Mouse (Mus musculus): ENCODE data around the gene Atcay.
A peak's percentile ranks its signal among the peaks of the same experiment; 100 is the strongest.

Gene Atcay

DNA sequence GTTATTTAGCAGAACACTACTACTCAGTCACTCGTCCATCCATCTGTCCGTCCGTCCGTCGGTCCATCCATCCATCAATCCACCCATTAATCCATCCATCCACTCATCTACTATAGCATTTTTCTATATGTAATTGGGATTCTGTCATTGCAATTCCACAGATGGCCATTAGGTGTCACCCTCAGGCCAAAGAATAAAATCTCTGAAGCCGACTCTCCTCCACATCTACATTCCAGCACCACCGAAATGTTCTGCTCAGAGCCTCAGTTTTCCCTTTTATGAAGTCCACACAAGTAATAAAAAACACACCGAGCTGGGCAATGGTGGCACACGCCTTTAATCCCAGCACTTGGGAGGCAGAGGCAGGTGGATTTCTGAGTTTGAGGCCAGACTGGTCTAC lies 32.4 kb downstream of the Atcay start:
- DNase-seq = peak; percentile 30

DNA sequence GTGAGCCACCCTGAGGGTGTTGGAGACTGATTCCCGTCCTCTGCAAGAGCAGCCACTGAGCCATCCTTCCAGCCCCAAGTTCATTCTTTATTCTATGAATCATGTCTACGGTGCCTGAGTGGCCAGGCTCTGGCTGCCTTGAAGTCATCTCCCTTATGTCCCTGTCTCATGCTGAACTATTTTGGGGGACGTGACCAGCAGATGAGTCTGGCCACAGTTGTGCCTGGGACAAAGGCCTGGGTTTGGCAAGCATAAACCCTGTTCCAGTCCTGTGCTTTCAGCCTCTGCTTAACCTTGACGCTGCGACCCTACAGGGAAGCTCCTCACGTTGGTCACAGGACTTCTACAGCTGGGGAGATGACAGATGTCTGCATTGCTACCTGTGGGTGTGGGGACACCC lies 33.3 kb downstream of the Atcay start:
- DNase-seq = no peak

DNA sequence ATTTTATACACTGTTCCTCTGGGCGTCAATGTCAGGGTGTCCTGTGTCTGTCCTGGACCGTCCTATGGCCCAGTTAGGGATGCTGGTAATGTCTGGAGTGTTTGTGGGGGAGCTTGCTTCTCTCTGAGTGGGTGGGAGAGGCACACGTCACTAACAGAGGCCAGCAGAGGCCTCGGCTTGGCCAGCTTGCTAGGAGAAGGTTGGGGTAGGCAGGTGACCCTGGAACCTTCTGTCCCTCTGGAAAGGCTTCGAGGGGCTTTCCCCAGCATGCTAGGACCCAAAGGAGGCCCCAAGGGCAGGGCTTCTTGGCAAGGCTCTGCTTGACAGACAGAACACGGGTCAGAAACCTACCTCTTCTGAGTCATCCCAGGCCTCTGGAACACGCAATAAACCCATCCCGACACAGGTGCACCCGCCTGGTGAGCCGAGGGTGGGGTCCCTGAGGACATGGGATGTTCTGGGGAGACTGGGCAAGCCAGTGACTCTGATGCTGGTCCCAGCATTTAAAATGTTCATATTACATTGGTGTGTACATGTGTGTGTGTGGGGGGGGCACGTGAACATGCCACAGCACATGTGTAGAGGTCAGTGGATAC lies 34.1 kb downstream of the Atcay start:
- DNase-seq = no peak

DNA sequence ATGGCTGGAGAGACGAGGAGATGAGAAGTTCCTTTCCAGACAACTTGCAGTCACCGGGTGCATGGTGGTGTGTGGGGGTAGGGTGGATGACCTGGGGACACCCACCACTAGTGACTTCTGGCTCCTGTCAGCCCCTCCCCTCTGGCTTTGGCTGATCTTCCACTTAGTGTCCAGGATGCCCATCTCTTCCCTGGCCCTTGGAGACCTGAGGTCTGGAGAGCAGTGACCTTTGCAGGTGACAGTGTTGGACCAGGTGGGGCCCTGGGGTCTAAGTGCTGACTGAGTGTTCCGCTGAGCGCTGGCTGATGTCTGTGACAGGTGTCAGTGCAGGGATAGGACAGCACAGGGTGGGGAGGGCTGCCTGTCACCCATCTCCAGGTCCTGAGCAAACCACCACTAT lies 35.3 kb downstream of the Atcay start:
- no peak for DNase-seq

DNA sequence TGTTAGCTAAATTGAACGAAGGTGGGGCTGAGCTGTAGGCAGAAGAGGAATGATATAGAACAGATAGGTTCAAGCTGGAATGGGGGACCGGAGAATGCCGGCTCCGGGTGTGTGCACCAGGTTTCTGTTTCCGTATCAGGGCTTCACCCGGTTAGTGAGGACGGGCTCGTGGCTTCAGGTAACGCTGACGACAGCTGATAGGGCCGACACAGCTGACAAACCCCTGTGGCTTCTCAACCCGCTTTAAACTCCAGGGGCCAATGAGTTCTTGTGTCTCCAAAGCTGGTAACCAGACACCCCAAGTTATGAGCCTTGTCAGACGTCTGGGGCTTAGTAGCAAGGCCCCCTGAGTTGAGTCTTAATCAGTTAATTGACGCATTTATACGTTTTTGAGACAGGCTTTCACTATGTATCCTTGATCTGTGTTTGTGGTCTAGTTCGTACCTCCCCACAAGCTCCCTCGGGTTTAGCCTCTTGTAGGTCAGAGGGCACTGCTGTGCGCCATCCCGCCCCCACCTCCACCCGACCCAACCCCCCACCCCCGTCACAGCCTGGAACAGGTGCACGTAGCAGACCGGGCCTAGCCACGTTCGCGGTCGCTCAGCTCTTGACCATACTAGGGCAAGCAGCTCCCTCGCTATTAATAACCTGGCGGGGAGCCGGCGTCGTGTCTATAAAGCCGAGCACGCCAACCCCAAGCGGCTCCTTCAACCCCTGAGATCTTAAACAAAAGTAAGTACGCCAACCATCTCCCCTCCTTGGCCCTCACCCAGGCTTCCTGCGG lies 36.5 kb downstream of the Atcay start:
- DNase-seq = no peak

DNA sequence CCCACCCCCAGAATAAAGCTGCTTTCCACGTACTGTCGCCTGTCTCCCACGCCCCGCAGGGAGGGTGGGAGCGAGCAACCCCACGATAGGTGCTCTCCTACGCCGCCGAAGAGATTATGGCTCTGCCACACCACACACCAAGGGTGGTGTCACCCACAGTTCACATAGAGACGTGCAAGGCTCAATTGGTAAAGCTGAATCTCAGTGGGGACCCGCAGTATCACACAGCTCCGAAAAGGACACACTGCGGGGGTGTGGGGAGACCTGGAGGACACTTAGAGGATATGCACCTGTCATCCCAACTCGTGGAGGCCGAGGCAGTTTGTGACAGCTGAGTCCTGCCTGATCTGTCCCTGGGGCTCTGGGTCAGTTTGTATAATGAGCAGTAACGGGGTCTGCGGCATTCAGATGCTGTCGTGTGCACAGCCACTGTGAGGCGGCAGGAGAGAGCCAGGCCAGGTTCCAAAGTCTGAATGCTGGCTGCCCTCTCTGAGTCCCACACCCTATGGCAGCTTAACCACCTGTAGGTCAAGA lies 37.6 kb downstream of the Atcay start:
- DNase-seq = peak; percentile 55

DNA sequence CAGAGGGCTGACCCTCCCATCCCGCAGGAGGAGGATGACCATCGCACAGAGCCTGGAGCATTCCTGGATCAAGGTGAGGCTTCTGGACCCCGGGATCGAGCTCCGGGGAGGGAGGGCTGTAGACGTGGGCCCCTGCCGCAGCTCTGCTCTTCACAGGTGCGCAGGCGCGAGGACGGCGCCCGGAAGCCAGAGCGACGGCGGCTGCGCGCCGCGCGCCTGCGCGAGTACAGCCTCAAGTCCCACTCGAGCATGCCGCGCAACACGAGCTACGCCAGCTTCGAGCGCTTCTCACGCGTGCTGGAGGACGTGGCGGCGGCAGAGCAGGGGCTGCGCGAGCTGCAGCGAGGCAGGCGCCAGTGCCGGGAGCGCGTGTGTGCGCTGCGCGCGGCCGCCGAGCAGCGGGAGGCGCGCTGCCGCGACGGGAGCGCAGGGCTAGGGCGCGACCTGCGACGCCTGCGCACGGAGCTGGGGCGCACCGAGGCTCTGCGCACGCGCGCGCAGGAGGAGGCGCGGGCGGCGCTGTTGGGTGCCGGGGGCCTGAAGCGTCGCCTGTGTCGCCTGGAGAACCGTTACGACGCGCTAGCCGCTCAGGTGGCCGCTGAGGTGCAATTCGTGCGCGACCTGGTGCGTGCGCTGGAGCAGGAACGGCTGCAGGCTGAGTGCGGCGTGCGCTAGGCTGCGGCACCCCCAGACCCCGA lies 38.2 kb downstream of the Atcay start:
- DNase-seq = peak; percentile 83

DNA sequence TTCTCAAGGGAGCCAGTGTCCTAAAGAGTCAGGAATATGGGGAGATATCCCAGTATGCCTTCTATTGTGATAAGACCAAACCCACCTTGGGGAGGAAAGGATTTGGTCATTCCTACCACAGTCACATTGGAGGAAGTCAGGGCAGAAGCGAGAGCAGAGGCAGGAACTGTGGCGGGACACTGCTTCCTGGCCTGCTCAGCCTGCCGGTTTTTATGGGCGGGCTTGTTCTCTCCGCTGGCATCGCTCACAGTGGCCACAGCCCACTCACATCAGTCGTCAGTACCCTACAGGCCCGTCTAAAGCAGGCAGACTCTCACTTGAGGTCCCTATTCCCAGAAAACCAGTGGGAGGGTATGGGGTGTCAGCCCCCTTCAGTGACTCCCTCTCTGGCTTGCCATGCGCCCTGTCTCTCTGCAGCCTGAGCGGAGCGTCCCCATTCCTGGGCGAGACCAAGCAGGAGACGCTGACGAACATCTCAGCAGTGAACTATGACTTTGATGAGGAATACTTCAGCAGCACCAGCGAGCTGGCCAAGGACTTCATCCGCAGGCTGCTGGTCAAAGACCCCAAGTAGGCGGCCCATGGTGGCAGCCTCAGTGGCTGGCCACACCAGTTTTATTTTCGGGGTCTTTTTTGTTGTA lies 39.2 kb downstream of the Atcay start:
- DNase-seq = peak; percentile 26

DNA sequence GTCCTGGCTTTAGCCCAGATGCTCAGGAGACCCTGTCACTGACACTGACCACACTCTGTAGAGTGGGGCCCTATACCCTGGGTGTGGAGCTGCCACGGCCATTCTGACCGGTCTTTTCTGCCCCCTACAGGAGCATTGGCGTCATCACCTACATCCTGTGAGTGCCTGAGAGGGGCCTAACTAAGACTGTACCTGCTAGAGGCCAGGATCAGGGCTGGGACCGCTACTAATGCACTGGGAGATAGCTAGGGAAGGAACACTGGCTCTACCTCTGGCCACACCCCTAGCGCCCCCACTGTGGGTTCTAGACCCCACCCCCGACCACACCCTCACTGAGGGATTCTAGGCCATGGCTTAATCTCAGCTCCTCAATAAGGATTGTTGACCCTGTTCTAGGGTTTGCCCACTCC lies 39.7 kb downstream of the Atcay start:
- DNase-seq = peak; percentile 24

DNA sequence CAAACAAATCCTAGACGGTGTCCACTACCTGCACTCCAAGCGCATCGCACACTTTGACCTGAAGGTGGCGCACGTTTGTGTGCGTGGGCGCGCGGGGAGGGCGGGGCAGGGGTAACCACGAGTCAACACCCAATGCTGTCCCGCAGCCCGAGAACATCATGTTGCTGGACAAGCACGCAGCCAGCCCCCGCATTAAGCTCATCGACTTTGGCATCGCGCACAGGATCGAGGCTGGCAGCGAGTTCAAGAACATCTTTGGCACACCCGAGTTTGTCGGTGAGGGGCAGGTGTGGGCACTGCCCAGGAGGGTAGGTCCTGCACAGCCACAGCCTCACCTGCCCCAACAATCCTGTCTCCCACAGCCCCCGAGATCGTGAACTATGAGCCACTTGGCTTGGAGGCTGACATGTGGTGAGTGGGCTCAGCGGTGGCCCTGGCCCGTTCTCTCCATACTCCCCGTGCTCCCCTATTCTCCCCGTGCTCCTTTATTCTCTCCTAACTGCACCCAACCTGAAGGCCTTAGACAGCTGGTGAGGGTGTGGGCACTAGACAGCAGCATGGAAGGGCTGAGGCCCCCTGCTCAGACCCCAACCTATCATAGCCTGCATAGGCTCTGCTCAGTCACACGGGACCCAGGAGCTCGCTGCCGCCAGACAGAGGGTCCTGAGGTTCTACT lies 40.3 kb downstream of the Atcay start:
- DNase-seq = peak; percentile 29

DNA sequence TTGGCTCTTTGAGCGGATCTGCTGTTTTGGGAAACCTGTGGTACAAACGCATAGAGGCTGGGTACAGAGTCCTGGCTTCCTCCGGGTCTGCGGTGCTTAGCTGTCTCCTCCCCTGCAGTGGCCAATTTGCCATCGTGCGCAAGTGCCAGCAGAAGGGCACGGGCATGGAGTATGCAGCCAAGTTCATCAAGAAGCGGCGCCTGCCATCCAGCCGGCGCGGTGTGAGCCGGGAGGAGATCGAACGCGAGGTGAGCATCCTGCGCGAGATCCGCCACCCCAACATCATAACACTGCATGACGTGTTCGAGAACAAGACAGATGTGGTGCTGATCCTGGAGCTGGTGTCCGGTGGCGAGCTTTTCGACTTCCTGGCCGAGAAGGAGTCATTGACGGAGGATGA lies 40.8 kb downstream of the Atcay start:
- DNase-seq = no peak

DNA sequence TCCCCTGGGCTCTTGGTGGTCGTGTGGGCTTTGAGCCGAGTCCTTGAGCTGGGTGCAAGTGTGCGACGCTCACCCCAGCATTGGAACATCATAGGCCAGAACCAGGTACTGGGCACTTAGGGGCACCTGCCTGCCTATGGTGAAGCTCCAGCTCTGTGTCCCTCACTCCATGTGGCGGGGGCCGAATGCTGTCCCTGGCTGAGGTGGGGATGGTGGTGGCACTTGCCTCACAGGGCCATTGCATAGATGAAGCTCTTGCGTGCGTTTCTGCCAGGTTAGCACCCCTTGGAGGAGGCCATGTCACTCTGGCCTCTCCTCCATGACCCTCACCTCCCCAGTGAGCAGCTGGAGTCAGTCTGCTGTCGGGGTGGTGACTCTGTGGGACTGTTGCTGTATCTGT lies 43.5 kb downstream of the Atcay start:
- no peak for DNase-seq

DNA sequence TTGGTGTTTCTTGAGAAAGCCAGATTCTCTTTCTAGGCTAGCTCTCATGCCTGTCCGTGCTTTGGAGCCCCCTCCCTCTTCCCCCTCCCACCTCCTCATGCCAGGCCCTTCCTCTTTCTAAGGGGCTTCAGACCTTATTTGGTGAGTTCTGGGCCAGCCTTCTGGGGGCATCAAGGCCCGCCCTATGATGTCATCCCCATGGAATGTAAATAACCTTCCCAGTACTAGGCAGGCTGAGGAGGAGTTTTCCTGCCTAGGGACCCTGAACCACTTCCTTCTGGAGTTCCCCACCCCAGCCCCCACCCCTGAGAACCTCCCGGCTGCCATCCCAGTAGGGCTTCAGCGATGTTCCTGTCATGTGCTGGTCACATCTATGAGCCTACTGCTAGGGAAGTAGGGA lies 45.9 kb downstream of the Atcay start:
- no peak for DNase-seq

DNA sequence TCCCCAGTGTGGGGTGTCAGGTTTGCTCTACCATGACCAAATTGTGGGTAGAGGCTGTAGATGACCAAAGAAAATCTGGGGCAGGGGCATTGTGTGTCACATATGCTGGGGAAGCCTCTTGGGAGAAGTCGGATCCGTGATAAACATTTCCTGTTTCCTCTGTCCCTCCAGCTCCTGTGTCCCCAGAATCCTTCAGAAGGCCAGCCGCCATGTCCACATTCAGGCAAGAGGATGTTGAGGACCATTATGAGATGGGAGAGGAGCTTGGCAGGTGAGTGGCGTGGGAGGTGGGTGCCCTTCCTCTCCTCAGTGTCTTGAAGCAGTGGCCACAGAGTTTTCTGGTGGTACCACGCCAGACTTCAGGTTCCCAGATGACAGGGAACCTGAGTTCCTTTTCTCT lies 46.8 kb downstream of the Atcay start, which contains the start of gene 4930442H23Rik:
4930442H23Rik (minus strand) TSS at position 45 of the 400 bp plus-strand sequence.
- DNase-seq = no peak

DNA sequence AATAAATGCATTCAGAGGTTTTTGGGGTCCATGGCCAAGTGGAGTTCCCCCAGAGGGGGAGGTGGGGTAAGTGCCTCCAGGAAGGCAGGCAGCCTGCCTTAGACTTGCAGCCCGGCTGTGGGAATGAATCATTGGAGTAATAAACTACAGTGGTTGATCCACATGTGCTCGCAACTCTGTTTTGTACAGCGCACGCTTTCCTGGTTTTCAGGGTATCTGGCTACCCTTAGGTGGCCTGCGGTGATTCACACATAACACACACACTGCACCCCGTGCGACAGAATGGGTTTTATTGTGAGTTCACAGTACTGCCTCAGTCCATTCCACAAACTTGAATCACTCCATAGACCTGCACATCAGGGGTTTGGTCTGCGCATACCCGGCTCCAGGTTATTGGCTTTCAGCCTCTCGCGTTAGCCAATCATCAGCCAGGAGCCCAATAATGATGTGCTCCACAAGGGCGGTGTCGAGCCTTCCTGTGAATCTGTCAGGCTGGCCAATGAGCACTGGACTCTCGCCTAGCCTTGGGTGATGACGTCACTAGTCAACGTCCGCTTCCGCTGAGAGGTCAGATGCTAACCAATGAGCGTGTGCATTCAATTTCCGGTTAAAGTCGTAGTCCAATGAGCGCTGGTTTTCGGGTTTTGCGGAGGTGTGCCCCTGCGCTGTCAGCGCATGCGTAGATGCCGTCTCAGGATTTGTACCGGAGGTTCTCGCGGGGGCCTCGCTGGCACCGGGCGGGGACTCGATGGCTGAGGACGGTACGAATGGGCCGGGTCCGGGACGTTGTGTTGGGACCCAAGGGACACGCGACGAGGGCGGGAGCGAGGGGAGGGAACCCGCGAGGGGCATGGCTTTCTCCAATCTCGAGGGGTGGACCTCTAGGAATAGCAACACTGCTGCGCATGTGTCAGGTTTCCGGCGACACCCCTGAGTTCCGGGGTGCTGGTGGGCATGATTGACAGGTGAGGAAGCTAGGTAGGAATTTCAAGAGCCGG lies 48.0 kb downstream of the Atcay start, which contains the start of gene Dapk3:
Dapk3 (plus strand) TSS at position 670 of the 998 bp plus-strand sequence.
- DNase-seq = peak; percentile 98

DNA sequence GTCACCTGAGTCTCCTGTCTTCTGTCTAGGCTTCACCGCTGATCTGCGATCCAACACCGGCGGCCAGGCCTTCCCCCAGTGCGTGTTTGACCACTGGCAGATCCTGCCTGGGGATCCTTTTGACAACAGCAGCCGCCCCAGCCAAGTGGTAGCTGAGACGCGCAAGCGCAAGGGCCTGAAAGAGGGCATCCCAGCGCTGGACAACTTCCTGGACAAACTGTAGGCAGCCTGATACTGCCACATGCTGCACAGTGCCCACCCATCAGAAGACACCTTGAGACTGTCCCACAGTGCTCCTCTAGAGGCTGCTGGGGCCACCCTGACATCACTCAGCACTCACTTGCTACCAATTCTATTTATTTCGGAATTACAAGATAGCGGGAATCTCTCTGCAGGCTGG lies 48.8 kb downstream of the Atcay start:
- DNase-seq = peak; percentile 26

DNA sequence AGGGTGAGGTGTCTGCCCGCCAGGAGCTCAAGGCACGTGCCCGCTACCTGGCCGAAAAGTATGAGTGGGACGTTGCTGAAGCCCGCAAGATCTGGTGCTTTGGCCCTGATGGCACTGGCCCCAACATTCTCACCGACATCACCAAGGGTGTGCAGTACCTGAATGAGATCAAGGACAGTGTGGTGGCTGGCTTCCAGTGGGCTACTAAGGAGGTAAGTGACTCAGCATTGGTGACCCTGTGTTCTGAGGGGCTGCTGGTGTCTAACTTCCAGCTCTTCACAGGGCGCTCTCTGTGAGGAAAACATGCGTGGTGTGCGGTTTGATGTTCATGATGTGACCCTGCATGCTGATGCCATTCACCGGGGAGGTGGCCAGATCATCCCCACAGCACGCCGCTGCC lies 49.7 kb downstream of the Atcay start:
- DNase-seq = no peak

DNA sequence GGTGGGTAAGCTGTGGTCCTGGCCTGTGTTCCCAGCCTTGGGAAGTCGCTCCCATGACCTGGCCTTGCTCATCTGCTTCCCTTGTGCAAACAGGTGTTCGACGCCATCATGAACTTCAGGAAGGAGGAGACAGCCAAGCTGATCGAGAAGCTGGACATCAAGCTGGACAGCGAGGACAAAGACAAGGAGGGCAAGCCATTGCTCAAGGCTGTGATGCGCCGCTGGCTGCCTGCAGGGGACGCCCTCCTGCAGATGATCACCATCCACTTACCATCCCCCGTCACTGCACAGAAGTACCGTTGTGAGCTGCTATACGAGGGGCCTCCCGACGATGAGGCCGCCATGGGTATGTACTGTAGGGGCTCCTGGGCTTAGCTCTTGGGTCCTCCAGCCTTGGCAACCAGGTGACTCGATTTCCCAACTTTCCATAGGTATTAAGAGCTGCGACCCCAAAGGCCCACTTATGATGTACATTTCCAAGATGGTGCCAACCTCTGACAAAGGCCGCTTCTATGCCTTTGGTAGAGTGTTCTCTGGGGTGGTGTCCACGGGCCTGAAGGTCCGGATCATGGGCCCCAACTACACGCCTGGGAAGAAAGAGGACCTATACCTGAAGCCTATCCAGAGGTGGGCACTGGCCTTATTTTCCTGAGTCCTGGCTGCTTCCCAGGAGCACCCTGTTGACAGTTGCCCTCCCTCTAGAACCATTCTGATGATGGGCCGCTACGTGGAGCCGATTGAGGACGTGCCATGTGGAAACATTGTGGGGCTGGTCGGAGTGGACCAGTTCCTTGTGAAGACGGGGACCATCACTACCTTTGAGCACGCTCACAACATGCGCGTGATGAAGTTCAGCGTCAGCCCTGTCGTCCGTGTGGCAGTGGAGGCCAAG lies 50.9 kb downstream of the Atcay start:
- DNase-seq = no peak

DNA sequence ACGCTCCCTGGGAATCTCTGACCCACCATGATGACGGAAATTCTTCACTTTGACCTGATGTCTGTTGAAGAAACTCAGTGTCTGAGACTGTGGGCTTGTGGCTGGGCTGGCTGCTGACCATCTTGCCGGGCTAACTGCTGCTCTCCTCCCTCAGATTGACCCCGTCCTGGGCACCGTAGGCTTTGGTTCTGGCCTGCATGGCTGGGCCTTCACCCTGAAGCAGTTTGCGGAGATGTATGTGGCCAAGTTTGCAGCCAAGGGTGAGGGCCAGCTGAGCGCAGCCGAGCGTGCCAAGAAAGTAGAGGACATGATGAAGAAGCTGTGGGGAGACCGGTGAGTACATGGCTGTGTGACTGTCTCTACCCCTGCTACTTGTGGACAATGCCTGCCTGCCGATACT lies 51.7 kb downstream of the Atcay start:
- no peak for DNase-seq
